Mouse (Mus musculus): ENCODE measurements around the gene Hist1h2bn. TPM values are rescaled to one million over a fixed set of nuclear protein-coding genes. Genes with fewer than 3 reads are reported as not detected.
"Not testable (repeated sequence)": the region's sequence is repeated elsewhere in the genome, so short reads cannot be mapped to it uniquely, and the experiment has no call there.

The Hist1h2bn gene
- 10 to 100 TPM in 3 of 4 experiments, 1 to 10 TPM in 1; 1.6 to 11.3 (median 10.8) TPM for total RNA-seq (2022)

DNA sequence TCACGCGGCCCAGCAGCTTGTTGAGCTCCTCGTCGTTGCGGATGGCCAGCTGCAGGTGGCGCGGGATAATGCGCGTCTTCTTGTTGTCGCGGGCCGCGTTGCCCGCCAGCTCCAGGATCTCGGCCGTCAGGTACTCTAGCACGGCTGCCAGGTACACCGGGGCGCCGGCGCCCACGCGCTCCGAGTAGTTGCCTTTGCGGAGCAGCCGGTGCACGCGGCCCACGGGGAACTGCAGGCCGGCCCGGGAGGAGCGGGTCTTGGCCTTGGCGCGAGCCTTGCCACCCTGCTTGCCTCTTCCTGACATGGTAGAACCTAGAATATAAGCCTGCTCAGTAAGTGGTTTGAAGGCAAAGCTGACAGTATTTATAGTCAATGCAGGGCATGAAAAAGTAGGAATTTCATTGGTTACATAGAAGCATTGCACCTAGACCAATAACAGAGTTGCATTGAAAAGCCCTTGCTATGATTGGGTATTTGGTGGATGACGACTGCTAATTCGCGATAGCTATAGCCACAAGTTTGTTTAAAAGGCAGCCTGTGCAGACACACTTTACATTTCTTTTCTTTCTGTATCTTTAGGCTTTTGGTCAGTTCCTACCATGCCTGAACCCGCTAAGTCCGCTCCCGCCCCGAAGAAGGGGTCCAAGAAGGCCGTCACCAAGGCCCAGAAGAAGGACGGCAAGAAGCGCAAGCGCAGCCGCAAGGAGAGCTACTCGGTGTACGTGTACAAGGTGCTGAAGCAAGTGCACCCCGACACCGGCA, at the start of gene Hist1h2bn, which contains the start of gene Hist1h2ak:
Gene Hist1h2bn (plus strand): TSS at position 600 of the 762 bp plus-strand sequence.
Gene Hist1h2ak (minus strand): TSS at position 304 of the 762 bp plus-strand sequence.
- DNase-seq (ENCODE audit: low spot score in 2 of 2), result peak; percentile 47 to 80

GRCm38 (mm10) chr13:21706669-21707068, 47.3 kb upstream of the Hist1h2bn start:
- no peak for DNase-seq (ENCODE audit: low spot score in 2 of 2)

GRCm38 (mm10) chr13:21710031-21710711, 43.8 kb upstream of the Hist1h2bn start:
- peak; percentile 72 to 85 for DNase-seq (ENCODE audit: low spot score in 2 of 2)

- peak; percentile 52 to 89 for DNase-seq (ENCODE audit: low spot score in 2 of 2)
Observed at GRCm38 (mm10) chr13:21710821-21711525, 43.0 kb upstream of the Hist1h2bn start.

GRCm38 (mm10) chr13:21711698-21712097, 42.2 kb upstream of the Hist1h2bn start:
- no peak for DNase-seq (ENCODE audit: low spot score in 2 of 2)

- peak in 1 of 2 experiments; percentile 58 for DNase-seq (ENCODE audit: low spot score in 2 of 2)
Observed at GRCm38 (mm10) chr13:21714725-21715124, 39.2 kb upstream of the Hist1h2bn start.

DNA sequence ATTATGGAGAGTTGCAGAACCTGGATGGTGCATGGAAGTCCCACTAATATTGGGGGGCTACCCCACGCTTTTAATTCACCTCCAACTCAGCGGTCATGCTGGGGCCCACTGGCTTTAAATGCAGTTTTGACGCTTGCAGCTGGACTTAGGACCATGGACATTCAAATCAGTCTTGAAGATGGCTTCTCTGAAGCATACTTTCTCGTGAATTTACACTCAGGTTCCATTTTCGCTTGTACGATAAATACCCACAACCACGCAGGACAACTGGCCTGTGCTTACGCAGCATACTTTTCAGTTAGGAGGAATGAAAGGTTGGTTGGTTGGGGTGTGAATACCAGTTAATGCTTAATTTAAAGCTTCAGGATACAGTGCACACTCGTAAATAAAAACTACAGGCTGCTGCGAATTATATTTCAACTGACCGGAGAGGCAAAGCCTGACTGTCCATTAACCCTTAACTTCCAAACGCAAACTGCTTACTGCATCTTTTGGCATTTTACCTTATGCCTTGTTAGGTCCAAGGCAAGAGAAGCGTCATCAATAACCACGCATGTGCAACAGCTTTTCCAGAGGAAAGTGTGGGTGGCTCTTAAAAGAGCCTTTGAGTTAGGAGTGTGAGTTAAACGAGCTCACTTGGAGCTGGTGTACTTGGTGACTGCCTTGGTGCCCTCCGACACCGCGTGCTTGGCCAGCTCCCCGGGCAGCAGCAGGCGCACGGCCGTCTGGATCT, 38.6 kb upstream of the Hist1h2bn start:
- DNase-seq (ENCODE audit: low spot score in 2 of 2), result peak in 1 of 2 experiments; percentile 35

DNA sequence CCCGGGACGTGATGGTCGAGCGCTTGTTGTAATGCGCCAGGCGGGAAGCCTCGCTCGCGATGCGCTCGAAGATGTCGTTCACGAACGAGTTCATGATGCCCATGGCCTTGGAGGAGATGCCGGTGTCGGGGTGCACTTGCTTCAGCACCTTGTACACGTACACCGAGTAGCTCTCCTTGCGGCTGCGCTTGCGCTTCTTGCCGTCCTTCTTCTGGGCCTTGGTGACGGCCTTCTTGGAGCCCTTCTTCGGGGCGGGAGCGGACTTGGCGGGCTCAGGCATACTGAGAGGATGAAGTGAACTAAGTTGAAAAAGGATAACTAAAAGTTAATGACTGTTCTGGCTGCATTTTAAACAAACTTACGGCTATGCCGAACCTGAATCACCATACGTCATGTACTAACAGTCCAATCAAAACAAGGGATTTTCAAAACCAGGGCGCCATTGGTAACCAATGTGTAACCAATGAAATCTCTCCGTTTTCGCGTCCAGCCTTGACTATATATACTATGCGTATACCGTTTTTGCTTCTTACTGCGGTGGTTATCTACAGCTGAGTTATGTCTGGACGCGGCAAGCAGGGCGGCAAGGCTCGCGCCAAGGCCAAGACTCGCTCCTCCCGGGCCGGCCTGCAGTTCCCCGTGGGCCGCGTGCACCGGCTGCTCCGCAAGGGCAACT, 37.9 kb upstream of the Hist1h2bn start, which contains the start of the genes Hist1h2bl and Hist1h2ai:
Gene Hist1h2bl (minus strand): TSS at position 280 of the 676 bp plus-strand sequence.
Gene Hist1h2ai (plus strand): TSS at position 559 of the 676 bp plus-strand sequence.
- DNase-seq (ENCODE audit: low spot score in 2 of 2), result peak; percentile 72 to 90

GRCm38 (mm10) chr13:21716540-21717391, 37.2 kb upstream of the Hist1h2bn start:
- not testable (repeated sequence) for DNase-seq (ENCODE audit: low spot score in 2 of 2)

DNA sequence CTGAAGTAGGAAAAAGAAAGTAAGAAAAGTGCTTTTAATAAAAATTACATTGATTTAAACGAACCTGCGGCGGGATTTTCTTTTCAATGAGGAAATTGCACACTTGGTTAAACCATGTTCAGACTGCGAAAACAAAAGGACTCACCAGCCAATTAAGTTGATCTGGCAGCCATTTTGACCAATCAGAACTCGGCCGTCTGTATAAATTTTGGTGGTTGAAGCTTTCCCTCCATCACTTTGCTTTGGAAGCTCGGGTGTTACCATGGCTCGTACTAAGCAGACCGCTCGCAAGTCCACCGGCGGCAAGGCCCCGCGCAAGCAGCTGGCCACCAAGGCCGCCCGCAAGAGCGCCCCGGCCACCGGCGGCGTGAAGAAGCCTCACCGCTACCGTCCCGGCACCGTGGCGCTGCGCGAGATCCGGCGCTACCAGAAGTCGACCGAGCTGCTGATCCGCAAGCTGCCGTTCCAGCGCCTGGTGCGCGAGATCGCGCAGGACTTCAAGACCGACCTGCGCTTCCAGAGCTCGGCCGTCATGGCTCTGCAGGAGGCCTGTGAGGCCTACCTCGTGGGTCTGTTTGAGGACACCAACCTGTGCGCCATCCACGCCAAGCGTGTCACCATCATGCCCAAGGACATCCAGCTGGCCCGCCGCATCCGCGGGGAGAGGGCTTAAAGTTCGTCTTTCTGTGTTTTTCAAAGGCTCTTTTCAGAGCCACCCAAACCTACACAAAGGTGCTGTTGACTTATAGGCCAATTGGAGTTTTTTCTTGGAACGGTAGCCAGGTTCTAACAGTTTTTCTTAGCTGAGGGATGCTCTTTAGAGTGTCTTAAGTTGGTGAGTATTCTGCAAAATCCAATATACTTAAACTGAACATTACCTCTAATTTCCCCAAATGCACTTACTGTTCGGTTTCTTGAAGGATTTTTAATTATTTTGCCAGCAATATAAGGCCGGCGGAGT, 36.2 kb upstream of the Hist1h2bn start, which contains the start of gene Hist1h3h:
Gene Hist1h3h (plus strand): TSS at position 263 of the 961 bp plus-strand sequence.
- DNase-seq (ENCODE audit: low spot score in 2 of 2), result peak; percentile 81 to 93

GRCm38 (mm10) chr13:21718381-21719080, 35.4 kb upstream of the Hist1h2bn start:
- DNase-seq (ENCODE audit: low spot score in 2 of 2), result no peak

- not testable (repeated sequence) for DNase-seq (ENCODE audit: low spot score in 2 of 2)
Observed at GRCm38 (mm10) chr13:21721107-21721756, 32.7 kb upstream of the Hist1h2bn start.

- peak; percentile 53 to 58 for DNase-seq (ENCODE audit: low spot score in 2 of 2)
Observed at GRCm38 (mm10) chr13:21721757-21722372, 32.1 kb upstream of the Hist1h2bn start, which contains the start of gene Hist1h2bm. Hist1h2bm (plus strand) TSS chr13:21722044.

GRCm38 (mm10) chr13:21722373-21722925, 31.5 kb upstream of the Hist1h2bn start:
- no peak for DNase-seq (ENCODE audit: low spot score in 2 of 2)

- no peak for DNase-seq (ENCODE audit: low spot score in 2 of 2)
Observed at GRCm38 (mm10) chr13:21722993-21723836, 30.7 kb upstream of the Hist1h2bn start.

Measured in left cerebral cortex, adult 8-10 months (tissue).